Mouse (Mus musculus) myocyte (in vitro differentiated cells): ENCODE measurements around the gene Mto1. TPM values are rescaled to one million over a fixed set of nuclear protein-coding genes. Genes with fewer than 3 reads are reported as not detected.

ENCODE experiments used
- H3K27me3 ChIP-seq: one replicate; pipeline ENCODE4 v1.6.1; 2011; ENCODE audit not compliant: control insufficient read depth, insufficient read depth, insufficient read length
- H3K36me3 ChIP-seq: one replicate; pipeline ENCODE4 v1.6.1; 2011; ENCODE audit not compliant: control insufficient read depth, insufficient read depth
- H3K4me2 ChIP-seq: one replicate; pipeline ENCODE4 v1.6.1; 2011; ENCODE audit warnings: low read depth, control low read depth
- H3K4me3 ChIP-seq: one replicate; pipeline ENCODE4 v1.5.1; 2011; ENCODE audit warnings: mild to moderate bottlenecking, control low read depth, moderate library complexity
- H3K79me2 ChIP-seq: one replicate; pipeline ENCODE4 v1.6.1; 2011; ENCODE audit not compliant: control insufficient read depth, insufficient read depth
- H3ac ChIP-seq: one replicate; pipeline ENCODE4 v1.6.1; 2011; ENCODE audit not compliant: control insufficient read depth, insufficient read length
- CEBPB ChIP-seq: IDR thresholded peaks from 2 replicates; pipeline ENCODE4 v1.6.1; 2011; ENCODE audit warnings: mild to moderate bottlenecking, moderate library complexity; ENCODE audit not compliant: poor library complexity, insufficient read depth, severe bottlenecking
- E2F4 ChIP-seq: IDR thresholded peaks from one replicate; pipeline ENCODE4 v1.6.1; 2011; ENCODE audit warnings: mild to moderate bottlenecking, control low read depth, moderate library complexity; ENCODE audit not compliant: insufficient read depth
- MAX ChIP-seq: IDR thresholded peaks from one replicate; pipeline ENCODE4 v1.6.1; 2011; ENCODE audit warnings: low read depth, mild to moderate bottlenecking, control low read depth
- MYOD1 ChIP-seq, 3 experiments: IDR thresholded peaks; one replicate each; pipeline ENCODE4 v1.6.1; 2011; ENCODE audit warnings: control low read depth in 2 of 3, low read depth in 2 of 3, mild to moderate bottlenecking in 2 of 3, moderate library complexity in 1 of 3; ENCODE audit not compliant: insufficient read length in 2 of 3, control insufficient read depth in 1 of 3
- MYOG ChIP-seq, 3 experiments: IDR thresholded peaks; one replicate each; pipeline ENCODE4 v1.6.1; 2011; ENCODE audit warnings: control low read depth in 2 of 3, low read depth in 2 of 3, mild to moderate bottlenecking in 2 of 3; ENCODE audit not compliant: insufficient read length in 2 of 3, control insufficient read depth in 1 of 3, insufficient read depth in 1 of 3
- POLR2A ChIP-seq: IDR thresholded peaks from one replicate; pipeline ENCODE4 v1.6.1; 2011; ENCODE audit warnings: low read depth, mild to moderate bottlenecking, control low read depth, moderate library complexity; ENCODE audit not compliant: insufficient read length
- POLR2AphosphoS2 ChIP-seq: IDR thresholded peaks from one replicate; pipeline ENCODE4 v1.6.1; 2011; ENCODE audit warnings: low read depth, control low read depth; ENCODE audit not compliant: insufficient read length
- REST ChIP-seq: IDR thresholded peaks from one replicate; pipeline ENCODE4 v1.6.1; 2011; ENCODE audit warnings: mild to moderate bottlenecking, control low read depth, moderate library complexity; ENCODE audit not compliant: insufficient read depth, insufficient read length
- SRF ChIP-seq: IDR thresholded peaks from one replicate; pipeline ENCODE4 v1.6.1; 2011; ENCODE audit warnings: low read depth; ENCODE audit not compliant: control insufficient read depth, insufficient read length
- TCF12 ChIP-seq: IDR thresholded peaks from one replicate; pipeline ENCODE4 v1.6.1; 2011; ENCODE audit warnings: mild to moderate bottlenecking, control low read depth; ENCODE audit not compliant: poor library complexity, insufficient read depth, severe bottlenecking
- TCF3 ChIP-seq: IDR thresholded peaks from one replicate; pipeline ENCODE4 v1.6.1; 2011; ENCODE audit warnings: low read depth, control low read depth; ENCODE audit not compliant: insufficient read length
- USF1 ChIP-seq: IDR thresholded peaks from one replicate; pipeline ENCODE4 v1.6.1; 2011; ENCODE audit warnings: low read depth, mild to moderate bottlenecking, control low read depth, moderate library complexity
- polyA plus RNA-seq: library from polyadenylated mRNA; unstranded; fragments of >200 nt; fragmentation: generic; extraction: Trizol; gene quantifications from one replicate; pipeline ENCODE4 v1.2.1, GENCODE M21; 2012; ENCODE audit warnings: missing spikeins

Gene Mto1
- polyA plus RNA-seq, 1 experiment: 10.8 TPM

DNA sequence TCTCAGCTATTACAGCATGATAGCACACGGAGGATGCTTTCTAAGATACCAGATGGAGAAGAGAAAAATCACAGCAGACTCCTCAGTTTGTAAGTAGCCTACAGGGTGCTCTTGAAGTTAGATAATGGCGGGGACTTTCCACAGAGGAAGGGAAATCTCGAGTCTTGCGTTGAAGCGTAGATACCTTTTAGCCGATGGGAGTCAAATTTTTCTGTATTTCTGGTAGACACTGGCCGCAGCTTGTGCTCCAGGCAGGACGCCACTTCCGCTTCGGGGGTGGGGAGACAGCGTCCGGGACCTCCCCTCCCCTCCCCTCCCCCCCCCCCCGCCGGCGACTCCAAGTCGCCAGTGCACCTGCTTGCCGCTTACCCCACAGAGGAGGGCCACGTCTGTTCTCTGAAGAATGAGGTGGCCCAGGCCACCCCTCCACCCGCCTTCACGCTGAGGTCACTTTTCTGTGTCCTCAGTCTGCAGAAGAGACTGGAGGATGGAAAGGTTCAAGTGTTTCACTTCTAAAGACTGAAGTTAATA lies 40.9 kb downstream of the Mto1 start, which contains the start of gene Eef1a1:
TSS of gene Eef1a1 (minus strand) at position 262 of the 531 bp plus-strand sequence.
- H3K27me3 ChIP-seq: no peaks in the 10 kb centered on the region
- peak within 1 kb of the TSS; percentile 92 for H3K4me2 ChIP-seq
- H3K4me3 ChIP-seq: peak within 1 kb of the TSS; percentile 28
- H3K79me2 ChIP-seq: no peaks in the 10 kb centered on the region
- no peaks in the 10 kb centered on the region for H3K36me3 ChIP-seq
- no peak for TF ChIP-seq MAX
- TF ChIP-seq TCF3: no peak
- TF ChIP-seq MYOG (IDR thresholded peaks at IDR 0.05; ENCODE audit: control insufficient read depth in 1 of 3, insufficient read depth in 1 of 3, insufficient read length in 2 of 3, low read depth in 2 of 3): peak in 1 of 3 experiments; percentile 33
- peak in 2 of 3 experiments; percentile 45 to 68 for TF ChIP-seq MYOD1 (IDR thresholded peaks at IDR 0.05; ENCODE audit: control insufficient read depth in 1 of 3, insufficient read length in 2 of 3, low read depth in 2 of 3)
- TF ChIP-seq POLR2A: peak; percentile 29
- H3ac ChIP-seq: no peak within 1 kb of the TSS

DNA sequence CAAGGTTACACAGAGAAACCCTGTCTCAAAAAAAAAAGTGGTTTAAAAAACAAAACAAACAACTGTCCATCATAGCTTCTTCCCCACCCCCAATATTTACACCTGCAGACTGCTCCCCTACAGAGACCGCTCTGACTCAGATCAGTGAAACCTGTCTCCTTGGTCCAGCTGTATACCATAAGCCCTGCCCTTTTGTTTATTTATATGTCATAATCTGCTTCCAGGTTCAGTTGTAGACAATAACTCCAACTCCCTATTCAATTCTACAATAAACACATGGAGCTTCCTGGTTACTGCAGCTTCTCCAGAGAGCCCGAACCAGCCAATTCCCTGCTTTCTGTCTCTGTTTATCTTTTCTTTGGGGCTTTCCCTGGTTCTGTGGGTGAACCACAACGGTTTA lies 43.2 kb downstream of the Mto1 start:
- H3K79me2 ChIP-seq: no peaks in the 10 kb centered on the region
- no peak overlapping the region for H3K4me3 ChIP-seq
- no peak overlapping the region for H3K4me2 ChIP-seq
- no peak overlapping the region for H3ac ChIP-seq
- TF ChIP-seq MYOG (IDR thresholded peaks at IDR 0.05; ENCODE audit: control insufficient read depth in 1 of 3, insufficient read depth in 1 of 3, insufficient read length in 2 of 3, low read depth in 2 of 3) (no peak), POLR2AphosphoS2 (no peak), TCF3 (no peak), E2F4 (no peak), MYOD1 (IDR thresholded peaks at IDR 0.05; ENCODE audit: control insufficient read depth in 1 of 3, insufficient read length in 2 of 3, low read depth in 2 of 3) (no peak)
- H3K36me3 ChIP-seq: no peaks in the 10 kb centered on the region
- no peaks in the 10 kb centered on the region for H3K27me3 ChIP-seq

DNA sequence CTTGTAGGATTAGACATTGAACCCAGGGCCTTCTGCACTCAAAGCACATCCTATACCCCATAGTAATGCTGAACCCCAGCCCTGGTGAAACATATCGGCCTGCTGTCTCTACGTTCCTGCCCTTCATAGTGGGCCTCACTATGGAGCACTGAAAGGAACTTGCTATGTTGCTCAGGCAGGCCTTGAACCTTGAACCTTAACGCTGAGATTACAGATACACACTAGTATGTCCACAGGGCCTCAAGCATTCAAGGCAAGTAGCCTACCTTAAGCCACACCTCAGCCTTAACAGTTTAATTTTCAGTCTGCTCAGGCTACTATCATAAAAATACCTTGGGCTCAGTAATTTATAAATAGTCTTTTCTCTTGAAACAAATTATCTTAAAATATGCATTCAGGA lies 44.2 kb downstream of the Mto1 start:
- H3K36me3 ChIP-seq: no peaks in the 10 kb centered on the region

DNA sequence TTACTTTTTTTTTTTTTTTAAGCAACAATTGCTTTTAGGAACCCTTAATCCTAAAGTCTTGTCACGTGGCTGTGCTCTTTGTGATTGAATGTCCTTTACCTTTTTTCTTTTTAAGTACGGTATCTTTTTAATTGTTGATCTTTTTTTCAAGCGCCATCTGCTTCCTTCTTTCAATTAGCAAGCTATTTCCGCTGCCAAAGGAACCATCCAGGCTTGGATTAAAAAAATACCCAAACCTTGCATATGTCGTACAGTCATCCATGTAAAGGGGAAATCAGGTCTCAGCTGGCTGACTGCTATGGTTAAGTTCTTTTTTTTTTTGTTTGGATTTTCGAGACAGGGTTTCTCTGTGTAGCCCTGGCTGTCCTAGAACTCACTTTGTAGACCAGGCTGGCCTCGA lies 45.2 kb downstream of the Mto1 start:
- no peaks in the 10 kb centered on the region for H3K79me2 ChIP-seq
- H3ac ChIP-seq: no peak overlapping the region
- H3K27me3 ChIP-seq: no peaks in the 10 kb centered on the region
- H3K4me3 ChIP-seq: no peak overlapping the region
- no peak overlapping the region for H3K4me2 ChIP-seq
- H3K36me3 ChIP-seq: no peaks in the 10 kb centered on the region
- TF ChIP-seq MYOD1 (IDR thresholded peaks at IDR 0.05; ENCODE audit: control insufficient read depth in 1 of 3, insufficient read length in 2 of 3, low read depth in 2 of 3) (no peak), REST (no peak), POLR2AphosphoS2 (no peak), TCF3 (no peak), USF1 (no peak)

More for the DNA sequence above, 44.2 kb downstream of the Mto1 start:
- Histone ChIP-seq H3K4me2 (no peak overlapping the region), H3ac (no peak overlapping the region), H3K27me3 (no peaks in the 10 kb centered on the region), H3K4me3 (no peak overlapping the region), H3K79me2 (no peaks in the 10 kb centered on the region)
- no peak for TF ChIP-seq POLR2AphosphoS2
- no peak for TF ChIP-seq SRF
- TF ChIP-seq CEBPB: no peak
- no peak for TF ChIP-seq TCF3
- no peak for TF ChIP-seq REST
- no peak for TF ChIP-seq USF1
- no peak for TF ChIP-seq TCF12
- TF ChIP-seq MYOG (IDR thresholded peaks at IDR 0.05; ENCODE audit: control insufficient read depth in 1 of 3, insufficient read depth in 1 of 3, insufficient read length in 2 of 3, low read depth in 2 of 3): no peak
- TF ChIP-seq E2F4: no peak
- TF ChIP-seq MYOD1 (IDR thresholded peaks at IDR 0.05; ENCODE audit: control insufficient read depth in 1 of 3, insufficient read length in 2 of 3, low read depth in 2 of 3): no peak
- no peak for TF ChIP-seq MAX
- no peak for TF ChIP-seq POLR2A

DNA sequence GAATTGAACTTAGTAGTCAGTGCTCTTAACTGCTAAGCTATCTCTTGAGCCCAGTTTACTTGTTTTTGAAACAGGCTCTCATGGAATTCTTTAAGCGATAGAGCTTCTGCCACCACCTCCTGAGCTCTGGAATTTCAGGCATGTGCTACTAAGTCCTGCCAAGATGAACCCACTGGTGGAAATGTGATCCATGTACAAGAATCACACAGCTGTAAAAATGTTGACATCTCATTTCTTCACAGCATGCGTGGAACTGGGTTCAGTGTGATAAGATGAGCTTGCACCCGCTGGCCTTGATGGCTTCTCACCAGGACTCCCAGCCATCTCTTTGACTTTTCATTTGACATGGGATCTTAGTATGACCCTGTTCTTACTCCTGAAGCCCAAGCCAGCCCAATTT lies 52.4 kb downstream of the Mto1 start:
- H3K27me3 ChIP-seq: no peaks in the 10 kb centered on the region
- no peak for TF ChIP-seq SRF
- TF ChIP-seq CEBPB: no peak
- no peak for TF ChIP-seq TCF3
- no peak for TF ChIP-seq MYOD1 (IDR thresholded peaks at IDR 0.05; ENCODE audit: control insufficient read depth in 1 of 3, insufficient read length in 2 of 3, low read depth in 2 of 3)
- TF ChIP-seq REST: no peak
- no peak overlapping the region for H3ac ChIP-seq
- H3K36me3 ChIP-seq: no peaks in the 10 kb centered on the region
- no peak overlapping the region for H3K4me3 ChIP-seq
- H3K4me2 ChIP-seq: peak overlapping the region; percentile 2
- H3K79me2 ChIP-seq: no peaks in the 10 kb centered on the region
